Mouse (Mus musculus) embryonic facial prominence, embryonic 10.5 days (tissue): ENCODE data around the gene Zscan26. TPM values are rescaled to one million over a fixed set of nuclear protein-coding genes. Genes with fewer than 3 reads are reported as not detected.
A peak's percentile ranks its signal among the peaks of the same experiment; 100 is the strongest.

Experiments
- DNase-seq: peaks from one replicate; pipeline ENCODE4 v3.0.0-alpha.2; 2017; ENCODE audit warnings: low spot score
- H3K27ac ChIP-seq: fragments of 300-500 bp; sonication (generic); replicated peaks from 2 replicates; pipeline ENCODE4 v1.5.1; 2016; ENCODE audit warnings: mild to moderate bottlenecking
- H3K27me3 ChIP-seq: fragments of 300-500 bp; sonication (generic); replicated peaks from 2 replicates; pipeline ENCODE4 v1.6.1; 2016; ENCODE audit warnings: low read depth, mild to moderate bottlenecking; ENCODE audit not compliant: poor library complexity, severe bottlenecking
- H3K36me3 ChIP-seq: fragments of 300-500 bp; sonication (generic); replicated peaks from 2 replicates; pipeline ENCODE4 v1.6.1; 2016; ENCODE audit warnings: mild to moderate bottlenecking, moderate library complexity
- H3K4me1 ChIP-seq: fragments of 300-500 bp; sonication (generic); 2 replicates; pipeline ENCODE4 v1.6.1; 2016
- H3K4me3 ChIP-seq: fragments of 300-500 bp; sonication (generic); 2 replicates; pipeline ENCODE4 v1.5.1; 2016; ENCODE audit warnings: mild to moderate bottlenecking, moderate library complexity
- H3K9me3 ChIP-seq: fragments of 300-500 bp; sonication (generic); 2 replicates; pipeline ENCODE4 v1.6.1; 2016; ENCODE audit warnings: mild to moderate bottlenecking
- whole genome bisulfite sequencing: fragments of 180-500 bp; shearing (Covaris S2); methylation state at CpG from one replicate; pipeline ENCODE4 v1.1.7; 2016; 5-methylcytosine and 5-hydroxymethylcytosine counted together
- polyA plus RNA-seq: library from polyadenylated mRNA; unstranded; fragments of >200 nt; fragmentation: Nextera tagmentation; extraction: Ambion mirVana; gene quantifications from 2 replicates; pipeline ENCODE4 v1.2.1, GENCODE M21; 2016

The Zscan26 gene
- polyA plus RNA-seq, 1 experiment from 2014 or later = 29.4 TPM

GRCm38 (mm10) chr13:21415750-21416149 lies 37.8 kb downstream of the Zscan26 start:
- 90% methylated on average over 2 of the region's 2 CpGs for WGBS
- Histone ChIP-seq H3K4me3 (no peak overlapping the region), H3K4me1 (no peaks in the 10 kb centered on the region), H3K9me3 (no peaks in the 10 kb centered on the region), H3K27ac (no peak overlapping the region), H3K27me3 (no peaks in the 10 kb centered on the region), H3K36me3 (no peaks in the 10 kb centered on the region)
- no peak for DNase-seq

- H3K27ac ChIP-seq = no peak overlapping the region
- H3K4me1 ChIP-seq = no peaks in the 10 kb centered on the region
- H3K27me3 ChIP-seq = no peaks in the 10 kb centered on the region
- H3K9me3 ChIP-seq = no peaks in the 10 kb centered on the region
- whole genome bisulfite sequencing = 81% methylated on average over 4 of the region's 4 CpGs
- H3K4me3 ChIP-seq = no peak overlapping the region
- DNase-seq = no peak
- no peaks in the 10 kb centered on the region for H3K36me3 ChIP-seq
Measured at GRCm38 (mm10) chr13:21415266-21415665, 38.3 kb downstream of the Zscan26 start.

- Histone ChIP-seq H3K4me1 (no peaks in the 10 kb centered on the region), H3K9me3 (no peaks in the 10 kb centered on the region), H3K4me3 (no peak overlapping the region), H3K36me3 (no peaks in the 10 kb centered on the region), H3K27ac (no peak overlapping the region), H3K27me3 (no peaks in the 10 kb centered on the region)
- no peak for DNase-seq
- WGBS = 68% methylated on average over 15 of the region's 15 CpGs
Measured at GRCm38 (mm10) chr13:21414231-21415212, 39.0 kb downstream of the Zscan26 start.

GRCm38 (mm10) chr13:21408805-21409459 lies 44.6 kb downstream of the Zscan26 start:
- Histone ChIP-seq H3K4me1 (peaks cover 7% of the 10 kb centered on the region), H3K4me3 (peak overlapping the region; percentile 58), H3K27me3 (no peaks in the 10 kb centered on the region), H3K36me3 (no peaks in the 10 kb centered on the region), H3K9me3 (no peaks in the 10 kb centered on the region), H3K27ac (peak overlapping the region; percentile 84)
- WGBS = 50% methylated on average over 11 of the region's 11 CpGs
- no peak for DNase-seq

- Histone ChIP-seq H3K9me3 (no peaks in the 10 kb centered on the region), H3K27ac (peak overlapping the region; percentile 84), H3K4me3 (peak overlapping the region; percentile 58), H3K4me1 (peaks cover 7% of the 10 kb centered on the region), H3K27me3 (no peaks in the 10 kb centered on the region), H3K36me3 (no peaks in the 10 kb centered on the region)
- WGBS = 4% methylated on average over 27 of the region's 27 CpGs
- peak; percentile 86 for DNase-seq
Measured at GRCm38 (mm10) chr13:21407969-21408804, 45.3 kb downstream of the Zscan26 start.

- Histone ChIP-seq H3K4me3 (peak overlapping the region; percentile 58; the same call in 1 of the 2 replicates), H3K36me3 (no peaks in the 10 kb centered on the region), H3K4me1 (peaks cover 7% of the 10 kb centered on the region), H3K9me3 (no peaks in the 10 kb centered on the region), H3K27me3 (no peaks in the 10 kb centered on the region), H3K27ac (no peak overlapping the region)
- 80% methylated on average over 11 of the region's 11 CpGs for WGBS
- DNase-seq = no peak
Measured at GRCm38 (mm10) chr13:21407341-21407740, 46.2 kb downstream of the Zscan26 start.

- 0% methylated on average over 2 of the region's 2 CpGs for WGBS
- no peak for DNase-seq
- Histone ChIP-seq H3K4me1 (peaks cover 14% of the 10 kb centered on the region), H3K9me3 (no peaks in the 10 kb centered on the region), H3K27ac (peak overlapping the region; percentile 93), H3K27me3 (no peaks in the 10 kb centered on the region), H3K4me3 (peak overlapping the region; percentile 84), H3K36me3 (peaks cover 30% of the 10 kb centered on the region)
Measured at GRCm38 (mm10) chr13:21402848-21403247, 50.7 kb downstream of the Zscan26 start.

GRCm38 (mm10) chr13:21402287-21402846 lies 51.2 kb downstream of the Zscan26 start, which contains the start of gene Zkscan3:
Zkscan3 (minus strand) TSS chr13:21402755.
- H3K9me3 ChIP-seq = no peaks in the 10 kb centered on the region
- no peaks in the 10 kb centered on the region for H3K27me3 ChIP-seq
- WGBS = under 1% methylated on average over 35 of the region's 35 CpGs
- H3K4me1 ChIP-seq = peaks cover 11% of the 10 kb centered on the region
- peaks cover 33% of the 10 kb centered on the region for H3K36me3 ChIP-seq
- H3K4me3 ChIP-seq = peak within 1 kb of the TSS; percentile 84
- peak; percentile 88 for DNase-seq
- peak within 1 kb of the TSS; percentile 93 for H3K27ac ChIP-seq

GRCm38 (mm10) chr13:21401636-21402286 lies 51.8 kb downstream of the Zscan26 start:
- WGBS = 14% methylated on average over 12 of the region's 12 CpGs
- Histone ChIP-seq H3K4me1 (peaks cover 11% of the 10 kb centered on the region), H3K27ac (peak overlapping the region; percentile 93), H3K9me3 (no peaks in the 10 kb centered on the region), H3K27me3 (no peaks in the 10 kb centered on the region), H3K36me3 (peaks cover 38% of the 10 kb centered on the region), H3K4me3 (peak overlapping the region; percentile 84)
- peak; percentile 18 for DNase-seq

- 84% methylated on average over 3 of the region's 3 CpGs for WGBS
- DNase-seq = no peak
- 0 out of 2 replicates have a peak overlapping the region, but pooled peaks have one; percentile 93 for H3K27ac ChIP-seq
- peaks cover 44% of the 10 kb centered on the region for H3K36me3 ChIP-seq
- peaks cover 11% of the 10 kb centered on the region for H3K4me1 ChIP-seq
- no peaks in the 10 kb centered on the region for H3K9me3 ChIP-seq
- H3K27me3 ChIP-seq = no peaks in the 10 kb centered on the region
- H3K4me3 ChIP-seq = peak overlapping the region; percentile 84
Measured at GRCm38 (mm10) chr13:21401166-21401565, 52.4 kb downstream of the Zscan26 start.

GRCm38 (mm10) chr13:21397486-21397885 lies 56.0 kb downstream of the Zscan26 start:
- Histone ChIP-seq H3K4me1 (peaks cover 11% of the 10 kb centered on the region), H3K27me3 (no peaks in the 10 kb centered on the region), H3K4me3 (no peak overlapping the region), H3K27ac (no peak overlapping the region), H3K36me3 (peaks cover 81% of the 10 kb centered on the region), H3K9me3 (no peaks in the 10 kb centered on the region)
- WGBS = 98% methylated on average over 2 of the region's 2 CpGs
- no peak for DNase-seq
